Mouse (Mus musculus) forebrain, embryonic 14.5 days (tissue): ENCODE measurements around the gene Apod. TPM values are rescaled to one million over a fixed set of nuclear protein-coding genes. Genes with fewer than 3 reads are reported as not detected.

ENCODE experiments used
- ATAC-seq: fragments of 200-750 bp; cut with Nextera tagmentation; 2 replicates; pipeline ENCODE4 v1.8.0; 2017; ENCODE audit warnings: mild to moderate bottlenecking, moderate library complexity
- DNase-seq: peaks from one replicate; pipeline ENCODE4 v3.0.0-alpha.2; 2015; ENCODE audit warnings: low spot score
- H3K27ac ChIP-seq: fragments of 300-500 bp; sonication (generic); 2 replicates; pipeline ENCODE4 v1.5.1; 2014; ENCODE audit warnings: low read depth, mild to moderate bottlenecking, control low read depth, low read length, moderate library complexity
- H3K27me3 ChIP-seq: fragments of 300-500 bp; sonication (generic); replicated peaks from 2 replicates; pipeline ENCODE4 v1.6.1; 2014; ENCODE audit warnings: low read length, control low read depth, mixed read lengths; ENCODE audit not compliant: control insufficient read depth, insufficient read depth
- H3K36me3 ChIP-seq: fragments of 300-500 bp; sonication (generic); 2 replicates; pipeline ENCODE4 v1.6.1; 2014; ENCODE audit warnings: low read length, control low read depth; ENCODE audit not compliant: control insufficient read depth, insufficient read depth
- H3K4me1 ChIP-seq: fragments of 300-500 bp; sonication (generic); 2 replicates; pipeline ENCODE4 v1.6.1; 2014; ENCODE audit warnings: antibody characterized with exemption, low read length, control low read depth; ENCODE audit not compliant: control insufficient read depth, insufficient read depth
- H3K4me2 ChIP-seq: fragments of 300-500 bp; sonication (generic); 2 replicates; pipeline ENCODE4 v1.6.1; 2014; ENCODE audit warnings: mild to moderate bottlenecking, control low read depth, low read length
- H3K4me3 ChIP-seq: fragments of 300-500 bp; sonication (generic); 2 replicates; pipeline ENCODE4 v1.5.1; 2014; ENCODE audit warnings: low read depth, low read length, control low read depth
- H3K9ac ChIP-seq: fragments of 300-500 bp; sonication (generic); 2 replicates; pipeline ENCODE4 v1.6.1; 2014; ENCODE audit warnings: mild to moderate bottlenecking, low read length, control low read depth, moderate library complexity
- H3K9me3 ChIP-seq: fragments of 300-500 bp; sonication (generic); replicated peaks from 2 replicates; pipeline ENCODE4 v1.6.1; 2016; ENCODE audit warnings: low read length, control low read depth, mixed read lengths; ENCODE audit not compliant: control insufficient read depth
- WGBS: fragments of 180-500 bp; shearing (Covaris S2); extraction: QIAGEN DNeasy Blood & Tissue Kit; methylation state at CpG from one replicate; pipeline ENCODE4 v1.1.7; 2014; 5-methylcytosine and 5-hydroxymethylcytosine counted together
- microRNA-seq: library from miRNA; unstranded; fragments of <30 nt; microRNA quantifications from one replicate; pipeline ENCODE4, GENCODE M21; 2016
- polyA plus RNA-seq: library from polyadenylated mRNA; unstranded; fragments of >200 nt; fragmentation: Nextera tagmentation; extraction: Ambion mirVana; gene quantifications from 2 replicates; pipeline ENCODE4 v1.2.1, GENCODE M21; 2014

Gene Apod
- polyA plus RNA-seq, 1 experiment from 2014 or later, result 65.3 TPM

GRCm38 (mm10) chr16:31255685-31256084, 58.9 kb downstream of the Apod start:
- Histone ChIP-seq H3K27me3 (no peaks in the 10 kb centered on the region), H3K9ac (no peak overlapping the region), H3K27ac (no peak overlapping the region), H3K4me2 (no peak overlapping the region), H3K4me1 (no peaks in the 10 kb centered on the region), H3K36me3 (peaks cover 52% of the 10 kb centered on the region), H3K9me3 (no peaks in the 10 kb centered on the region), H3K4me3 (no peak overlapping the region)
- DNase-seq (no peak), ATAC-seq (no peak)
- WGBS, result 74% methylated on average over 3 of the region's 3 CpGs

DNA sequence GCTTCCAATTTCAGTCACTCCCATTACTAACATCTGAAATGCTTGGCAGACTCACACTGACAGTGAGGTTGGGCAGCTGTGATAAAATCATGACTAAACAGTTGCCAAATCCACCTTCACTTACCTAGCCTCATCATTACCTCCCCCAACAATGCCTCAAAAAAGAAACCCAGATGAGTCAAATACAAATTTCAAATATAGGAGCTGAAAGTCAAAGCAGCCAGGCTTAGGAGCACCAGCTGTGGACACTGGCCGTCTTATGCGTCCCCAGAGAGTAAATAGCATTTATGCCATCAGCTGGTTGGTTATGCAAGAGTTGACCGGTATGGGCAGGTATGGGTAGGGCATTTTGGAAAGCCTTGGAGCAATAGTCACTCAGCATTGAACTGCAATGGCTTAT, 65.2 kb downstream of the Apod start:
- no peaks in the 10 kb centered on the region for H3K4me1 ChIP-seq
- peaks cover 10% of the 10 kb centered on the region for H3K36me3 ChIP-seq
- ATAC-seq, result no peak
- H3K9ac ChIP-seq, result no peak overlapping the region
- 96% methylated on average over 3 of the region's 3 CpGs for WGBS
- no peaks in the 10 kb centered on the region for H3K27me3 ChIP-seq
- no peak overlapping the region for H3K4me2 ChIP-seq
- H3K4me3 ChIP-seq, result no peak overlapping the region
- no peak overlapping the region for H3K27ac ChIP-seq
- no peaks in the 10 kb centered on the region for H3K9me3 ChIP-seq
- DNase-seq, result no peak

DNA sequence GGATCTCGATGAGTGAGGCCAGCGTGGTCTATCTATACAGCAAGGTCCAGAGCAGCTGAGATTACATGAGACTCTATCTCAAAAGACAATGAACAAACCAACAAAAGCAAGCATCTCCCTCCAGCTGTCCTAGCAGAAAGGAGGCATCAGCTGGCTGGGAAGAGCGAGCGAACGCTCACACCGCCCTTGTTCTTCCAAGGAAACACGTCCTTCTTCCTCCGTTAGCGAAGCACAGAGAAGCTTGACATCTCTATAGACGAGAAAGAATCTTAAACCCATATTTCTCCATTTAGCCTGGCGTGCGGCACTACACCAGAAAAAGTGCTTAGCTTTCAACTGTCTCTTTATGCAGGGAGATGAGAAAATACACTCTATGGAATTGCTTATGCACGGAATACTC, 65.9 kb downstream of the Apod start:
- DNase-seq (no peak), ATAC-seq (no peak)
- no peaks in the 10 kb centered on the region for H3K4me1 ChIP-seq
- H3K9me3 ChIP-seq, result no peaks in the 10 kb centered on the region
- H3K9ac ChIP-seq, result no peak overlapping the region
- no peak overlapping the region for H3K4me2 ChIP-seq
- H3K27me3 ChIP-seq, result no peaks in the 10 kb centered on the region
- peaks cover 10% of the 10 kb centered on the region for H3K36me3 ChIP-seq
- H3K27ac ChIP-seq, result no peak overlapping the region
- WGBS, result 91% methylated on average over 13 of the region's 13 CpGs
- no peak overlapping the region for H3K4me3 ChIP-seq

DNA sequence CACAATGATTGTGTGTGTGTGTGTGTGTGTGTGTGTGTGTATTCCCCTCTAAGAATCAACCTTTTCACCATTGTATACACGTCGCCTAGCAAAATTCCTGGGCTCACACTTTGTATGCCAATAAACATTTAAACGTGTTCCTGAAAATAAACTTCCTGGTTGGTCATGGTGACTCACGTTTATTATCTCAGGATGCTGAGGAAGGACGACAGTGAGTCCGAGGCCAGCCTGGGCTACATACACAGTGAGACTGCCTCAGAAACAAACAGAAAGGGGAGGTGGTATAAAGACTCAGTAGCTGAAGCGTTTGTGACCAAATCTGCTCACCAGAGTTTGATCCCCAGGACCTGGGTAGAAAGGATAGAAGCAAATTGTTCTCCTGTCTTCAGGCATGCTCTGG, 67.2 kb downstream of the Apod start:
- 83% methylated on average over 7 of the region's 7 CpGs for WGBS

More for the DNA sequence above, 67.2 kb downstream of the Apod start:
- Histone ChIP-seq H3K9me3 (no peaks in the 10 kb centered on the region), H3K9ac (no peak overlapping the region), H3K4me3 (no peak overlapping the region), H3K27ac (no peak overlapping the region), H3K4me2 (no peak overlapping the region), H3K36me3 (peaks cover 6% of the 10 kb centered on the region; the same call in 1 of the 2 replicates), H3K27me3 (no peaks in the 10 kb centered on the region), H3K4me1 (no peaks in the 10 kb centered on the region)
- no peak for ATAC-seq
- DNase-seq, result no peak

Small RNA genes lying within 50 kb of the gene (microRNA-seq; reads per million reads assigned to microRNA genes)
- not detected for gene Gm27415

Other genes starting within 250 kb of the Apod start
- gene Xxylt1, start 233.4 kb downstream of the Apod start, polyA plus RNA-seq, result 8.3 and 8.5 TPM in 2 replicates
- gene Acap2, start 113.6 kb downstream of the Apod start, polyA plus RNA-seq, result 11.3 and 15.1 TPM in 2 replicates
- 89.0 and 90.5 TPM in 2 replicates for gene Ppp1r2, start 39.5 kb downstream of the Apod start, polyA plus RNA-seq
- gene Bdh1, start 107.5 kb upstream of the Apod start, polyA plus RNA-seq, result 125 and 139 TPM in 2 replicates